Mouse (Mus musculus) layer of hippocampus, adult 2 months (tissue): ENCODE results near the gene Arsg. TPM values are rescaled to one million over a fixed set of nuclear protein-coding genes. Genes with fewer than 3 reads are reported as not detected.
"Not testable (repeated sequence)": the region's sequence is repeated elsewhere in the genome, so short reads cannot be mapped to it uniquely, and the experiment has no call there.

Experiments
- DNase-seq, 2 experiments: peaks; one replicate each; pipeline ENCODE4 v3.0.0; 2022; ENCODE audit warnings: low spot score in 2 of 2
- H3K27ac ChIP-seq: fragments of 200-600 bp; 2 replicates; pipeline ENCODE4 v1.8.1; 2022
- H3K4me3 ChIP-seq: fragments of 200-600 bp; 2 replicates; pipeline ENCODE4 v1.8.1; 2022; ENCODE audit warnings: mild to moderate bottlenecking
- CTCF ChIP-seq: fragments of 200-600 bp; conservative IDR thresholded peaks from 2 replicates; pipeline ENCODE4 v1.8.1; 2022; ENCODE audit warnings: antibody characterized with exemption, mild to moderate bottlenecking, moderate library complexity
- total RNA-seq, 2 experiments: library from RNA; stranded (reverse); gene quantifications; 2 replicates each; pipeline ENCODE4 v1.2.3; 2021

The Arsg gene
- total RNA-seq, 2 experiments from 2014 or later = 11.7 to 13.9 TPM

- TF ChIP-seq CTCF = no peak
- Histone ChIP-seq H3K4me3 (no peak overlapping the region), H3K27ac (no peak overlapping the region)
- no peak for DNase-seq
These were observed 15.0 kb downstream of the Arsg start for GRCm38 (mm10) chr11:109487991-109488684.

DNA sequence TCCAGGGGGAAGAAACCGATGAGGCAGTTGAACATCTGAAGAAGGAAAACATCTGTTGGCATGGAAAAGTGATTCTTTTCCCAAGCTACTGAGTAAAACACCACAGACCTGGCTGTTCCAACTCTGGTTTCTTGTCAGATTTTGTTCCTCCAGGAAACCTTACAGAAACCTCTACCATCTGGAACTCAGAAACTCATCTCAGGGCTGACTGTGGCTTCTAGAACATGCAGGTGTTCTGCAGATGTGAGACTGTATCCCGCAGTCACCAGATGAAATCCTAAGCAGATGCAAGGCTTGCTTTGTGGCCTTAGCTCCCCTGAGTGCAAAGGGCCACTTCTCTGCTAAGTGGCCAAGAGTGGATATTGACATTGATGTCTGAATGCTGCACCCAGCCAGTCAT is 16.6 kb downstream of the Arsg start:
- H3K4me3 ChIP-seq = no peak overlapping the region
- no peak overlapping the region for H3K27ac ChIP-seq
- DNase-seq = no peak
- no peak for TF ChIP-seq CTCF

GRCm38 (mm10) chr11:109491844-109492243 is 18.7 kb downstream of the Arsg start:
- Histone ChIP-seq H3K4me3 (no peak overlapping the region), H3K27ac (no peak overlapping the region)
- TF ChIP-seq CTCF = no peak
- no peak for DNase-seq

DNA sequence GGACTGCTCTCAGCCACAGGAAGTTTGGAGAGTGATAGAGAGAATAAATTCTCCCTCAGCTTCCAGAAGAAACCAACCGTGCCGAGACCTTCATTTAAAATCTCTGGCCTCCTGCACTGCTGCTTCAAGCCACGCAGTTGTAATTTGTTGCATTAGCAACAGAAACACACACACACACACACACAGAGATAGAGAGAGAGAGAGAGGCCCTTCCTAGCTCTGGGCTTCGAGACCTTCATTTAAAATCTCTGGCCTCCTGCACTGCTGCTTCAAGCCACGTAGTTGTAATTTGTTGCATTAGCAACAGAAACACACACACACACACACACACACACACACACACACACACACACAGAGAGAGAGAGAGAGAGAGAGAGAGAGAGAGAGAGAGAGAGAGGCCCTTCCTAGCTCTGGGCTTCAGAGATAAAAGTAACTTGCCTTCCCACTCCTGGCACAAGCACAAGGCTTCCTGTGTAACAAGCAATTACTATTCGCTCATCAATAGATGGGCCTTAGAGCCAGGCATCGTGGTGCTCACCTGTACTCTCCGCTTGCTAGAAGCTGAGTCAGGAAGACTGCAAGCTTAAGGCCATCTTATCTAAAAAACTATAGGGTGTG is 19.8 kb downstream of the Arsg start:
- not testable (repeated sequence) for H3K27ac ChIP-seq, H3K4me3 ChIP-seq, DNase-seq

GRCm38 (mm10) chr11:109494890-109495770 is 22.0 kb downstream of the Arsg start:
- H3K4me3 ChIP-seq = no peak overlapping the region
- H3K27ac ChIP-seq = no peak overlapping the region
- no peak for TF ChIP-seq CTCF
- no peak for DNase-seq

DNA sequence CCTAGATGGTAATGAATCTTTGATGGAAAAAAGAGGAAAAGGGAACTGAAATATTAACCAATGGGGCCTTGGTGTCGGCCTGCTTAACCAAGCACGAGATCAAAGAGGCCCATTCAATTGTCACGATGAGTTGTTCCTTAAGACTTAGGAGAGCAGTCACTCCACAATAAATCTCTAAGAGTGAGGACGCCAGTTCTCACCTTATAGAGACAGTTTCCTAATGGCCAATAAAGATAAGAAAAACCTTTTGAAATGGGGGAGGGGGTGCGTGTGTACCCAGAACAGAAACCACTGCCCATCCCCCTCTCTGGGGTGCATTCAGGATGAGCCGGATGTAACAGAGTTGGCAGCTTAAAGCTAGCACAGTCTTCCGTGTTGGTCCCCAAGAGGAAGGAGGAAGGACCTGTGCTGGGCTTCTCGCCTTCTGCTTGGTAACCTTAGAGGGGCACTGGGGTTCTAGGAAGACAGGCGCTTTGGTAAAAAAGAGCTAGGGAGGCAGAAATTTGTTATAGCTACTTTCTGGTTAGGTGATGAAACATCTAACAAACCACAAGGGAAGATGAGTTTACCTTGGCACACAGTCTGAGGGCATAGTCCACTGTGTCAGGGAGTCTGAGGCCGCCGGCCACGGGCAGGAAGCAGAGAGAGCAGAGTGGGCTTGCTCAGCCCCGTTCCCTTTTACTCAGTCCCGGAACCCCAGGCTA is 22.7 kb downstream of the Arsg start:
- no peak for DNase-seq
- no peak for TF ChIP-seq CTCF
- Histone ChIP-seq H3K27ac (no peak overlapping the region), H3K4me3 (no peak overlapping the region)

- H3K4me3 ChIP-seq = no peak overlapping the region
- no peak overlapping the region for H3K27ac ChIP-seq
- no peak for DNase-seq
- TF ChIP-seq CTCF = no peak
These were observed 23.4 kb downstream of the Arsg start for GRCm38 (mm10) chr11:109496475-109496993.

GRCm38 (mm10) chr11:109496996-109497714 is 24.0 kb downstream of the Arsg start:
- Histone ChIP-seq H3K27ac (no peak overlapping the region), H3K4me3 (no peak overlapping the region)
- no peak for TF ChIP-seq CTCF
- DNase-seq = peak in 1 of 2 experiments; percentile 26

DNA sequence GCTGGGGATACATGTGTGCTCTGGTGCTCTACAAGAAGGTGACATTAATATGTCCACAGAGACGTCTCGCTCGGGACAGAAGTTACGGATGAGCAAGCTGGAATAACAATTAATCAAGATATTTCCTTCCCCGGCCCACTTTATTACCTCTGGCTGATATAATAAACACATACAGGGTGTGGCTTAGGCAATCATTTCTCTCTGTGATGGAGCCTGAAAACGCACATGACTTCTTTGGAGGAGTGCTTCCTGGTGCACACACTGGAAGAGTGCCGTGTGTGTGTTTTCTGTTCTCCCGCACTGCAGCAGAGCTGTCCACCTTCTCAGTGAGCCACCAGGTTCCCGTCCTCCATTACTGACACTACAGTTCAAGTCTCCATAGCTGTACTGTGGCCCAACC is 24.8 kb downstream of the Arsg start:
- no peak for DNase-seq
- H3K27ac ChIP-seq = no peak overlapping the region
- no peak overlapping the region for H3K4me3 ChIP-seq
- TF ChIP-seq CTCF = no peak

DNA sequence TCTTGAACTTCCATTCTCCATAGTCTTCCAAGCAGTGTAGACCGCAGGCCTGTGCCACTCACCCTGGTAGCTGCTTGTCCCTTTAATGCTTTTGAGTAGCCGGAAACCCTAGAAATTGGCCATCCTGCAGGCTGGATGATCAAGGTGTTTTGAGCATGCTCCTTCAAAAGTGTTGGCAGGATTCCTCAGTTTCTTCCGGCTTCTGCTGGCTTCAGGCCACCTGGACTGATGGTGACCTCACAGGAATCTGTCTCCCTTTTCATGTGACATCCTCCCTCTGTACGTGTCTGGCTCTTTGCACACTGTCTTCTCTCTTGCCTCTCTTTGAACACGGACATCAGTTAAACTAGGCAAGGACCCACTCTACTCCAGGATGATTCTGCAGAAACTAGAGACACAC is 27.0 kb downstream of the Arsg start:
- Histone ChIP-seq H3K27ac (no peak overlapping the region), H3K4me3 (no peak overlapping the region)
- TF ChIP-seq CTCF = no peak
- no peak for DNase-seq

DNA sequence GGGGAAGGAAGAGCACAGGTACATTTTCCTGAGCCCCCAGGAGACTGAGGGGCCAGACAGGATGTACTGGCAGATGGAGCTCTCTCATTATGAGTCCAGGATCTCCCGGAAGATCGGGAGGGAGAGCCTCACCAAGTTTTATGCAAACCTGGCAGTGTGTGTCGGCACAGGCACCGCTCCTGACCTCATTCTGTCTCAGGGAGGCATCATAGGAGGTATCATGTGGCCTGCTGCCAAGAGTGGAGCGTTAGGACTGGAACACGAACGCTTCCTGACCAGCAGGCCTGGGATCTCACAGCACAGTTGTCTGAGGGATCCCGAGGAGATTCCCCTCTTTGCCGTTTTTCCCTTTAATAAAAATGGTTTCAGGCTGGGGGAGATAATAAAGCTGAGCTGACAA is 31.8 kb downstream of the Arsg start:
- no peak for TF ChIP-seq CTCF
- no peak overlapping the region for H3K4me3 ChIP-seq
- no peak for DNase-seq
- H3K27ac ChIP-seq = no peak overlapping the region

DNA sequence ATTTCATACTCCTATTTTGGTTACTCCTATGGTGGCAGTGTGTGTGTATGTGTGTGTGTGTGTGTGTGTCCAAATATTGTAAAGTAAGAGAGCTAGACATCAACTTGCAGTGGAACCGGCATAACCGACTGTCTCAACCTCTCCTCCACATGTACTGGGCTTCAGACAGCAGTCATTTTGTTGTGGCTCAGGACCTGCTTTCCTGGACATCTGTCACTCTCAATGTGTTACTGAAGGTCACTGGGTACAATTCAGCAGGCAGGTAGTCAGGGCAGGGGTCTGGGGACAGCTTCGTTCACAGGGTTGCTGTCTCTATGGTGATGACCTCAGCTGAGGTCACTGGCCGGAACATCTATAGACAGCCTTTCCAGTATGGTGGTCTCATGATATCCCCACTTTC is 32.6 kb downstream of the Arsg start:
- no peak for DNase-seq
- no peak overlapping the region for H3K27ac ChIP-seq
- H3K4me3 ChIP-seq = no peak overlapping the region
- TF ChIP-seq CTCF = no peak
